Mouse (Mus musculus) G1E-ER4 (cell line): ENCODE results near the gene Klhdc7b. TPM values are rescaled to one million over a fixed set of nuclear protein-coding genes. Genes with fewer than 3 reads are reported as not detected.

Source experiments
- GATA1 ChIP-seq: IDR thresholded peaks from one replicate; pipeline ENCODE4 v1.8.0; 2012; ENCODE audit warnings: low read length, inconsistent platforms
- polyA plus RNA-seq: library from polyadenylated mRNA; stranded (reverse); fragments of >175 nt; gene quantifications from 2 replicates; pipeline ENCODE4 v1.2.3, GENCODE M21; 2012

The Klhdc7b gene
- polyA plus RNA-seq, 1 experiment = not detected

GRCm38 (mm10) chr15:89372068-89372467 is 12.6 kb upstream of the Klhdc7b start:
- no peak for TF ChIP-seq GATA1

- TF ChIP-seq GATA1 = no peak
Measured at GRCm38 (mm10) chr15:89372536-89372935, 12.2 kb upstream of the Klhdc7b start.

GRCm38 (mm10) chr15:89373027-89373761 is 11.5 kb upstream of the Klhdc7b start:
- no peak for TF ChIP-seq GATA1

GRCm38 (mm10) chr15:89373762-89374248 is 10.9 kb upstream of the Klhdc7b start, which contains the start of gene Sco2:
Sco2 (minus strand) TSS chr15:89373846.
- TF ChIP-seq GATA1 = no peak

GRCm38 (mm10) chr15:89374340-89374739 is 10.4 kb upstream of the Klhdc7b start:
- no peak for TF ChIP-seq GATA1

- TF ChIP-seq GATA1 = no peak
Measured at GRCm38 (mm10) chr15:89374801-89375534, 9.7 kb upstream of the Klhdc7b start.

GRCm38 (mm10) chr15:89376040-89376439 is 8.7 kb upstream of the Klhdc7b start:
- no peak for TF ChIP-seq GATA1

GRCm38 (mm10) chr15:89376957-89377356 is 7.8 kb upstream of the Klhdc7b start, which contains the start of gene Tymp:
Tymp (minus strand) TSS chr15:89377039.
- no peak for TF ChIP-seq GATA1

GRCm38 (mm10) chr15:89377362-89377761 is 7.4 kb upstream of the Klhdc7b start:
- TF ChIP-seq GATA1 = no peak

GRCm38 (mm10) chr15:89377938-89378828 is 6.5 kb upstream of the Klhdc7b start:
- TF ChIP-seq GATA1 = no peak

GRCm38 (mm10) chr15:89378831-89379401 is 5.8 kb upstream of the Klhdc7b start, which contains the start of gene Odf3b:
Odf3b (minus strand) TSS chr15:89379282.
- no peak for TF ChIP-seq GATA1

- no peak for TF ChIP-seq GATA1
Measured at GRCm38 (mm10) chr15:89379429-89379828, 5.3 kb upstream of the Klhdc7b start.

GRCm38 (mm10) chr15:89387127-89387526 is 2.4 kb downstream of the Klhdc7b start:
- no peak for TF ChIP-seq GATA1

GRCm38 (mm10) chr15:89390081-89390480 is 5.4 kb downstream of the Klhdc7b start:
- no peak for TF ChIP-seq GATA1

GRCm38 (mm10) chr15:89396883-89397282 is 12.2 kb downstream of the Klhdc7b start:
- TF ChIP-seq GATA1 = no peak
